Mouse (Mus musculus): Measurements from ENCODE around the gene Vps26c.
A peak's percentile ranks its signal among the peaks of the same experiment; 100 is the strongest.
"Not testable (repeated sequence)": the region's sequence is repeated elsewhere in the genome, so short reads cannot be mapped to it uniquely, and the experiment has no call there.

Vps26c gene

DNA sequence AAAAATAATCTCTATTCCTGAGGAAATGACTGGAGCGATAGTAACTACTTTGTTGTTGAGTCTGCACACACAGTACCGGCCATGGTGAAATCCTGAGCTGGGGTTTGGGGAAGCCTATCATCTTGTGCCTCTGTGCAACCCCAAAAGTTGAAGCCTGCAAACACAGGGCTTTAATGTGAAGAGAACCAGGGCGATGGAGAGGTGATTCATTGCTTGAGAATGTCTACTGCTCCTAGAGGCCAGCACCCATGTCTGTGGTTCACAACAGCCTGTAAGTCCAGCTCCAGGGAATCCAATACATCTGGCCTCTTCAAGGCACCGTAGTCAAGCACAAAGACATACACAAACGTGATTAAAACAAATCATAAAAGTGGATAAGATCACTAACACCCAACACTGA is 39.3 kb downstream of the Vps26c start:
- DNase-seq, result no peak

- no peak for DNase-seq
These were observed 41.7 kb downstream of the Vps26c start for GRCm38 (mm10) chr16:94484752-94485535.

GRCm38 (mm10) chr16:94473086-94473822 is 53.4 kb downstream of the Vps26c start:
- no peak for DNase-seq

DNA sequence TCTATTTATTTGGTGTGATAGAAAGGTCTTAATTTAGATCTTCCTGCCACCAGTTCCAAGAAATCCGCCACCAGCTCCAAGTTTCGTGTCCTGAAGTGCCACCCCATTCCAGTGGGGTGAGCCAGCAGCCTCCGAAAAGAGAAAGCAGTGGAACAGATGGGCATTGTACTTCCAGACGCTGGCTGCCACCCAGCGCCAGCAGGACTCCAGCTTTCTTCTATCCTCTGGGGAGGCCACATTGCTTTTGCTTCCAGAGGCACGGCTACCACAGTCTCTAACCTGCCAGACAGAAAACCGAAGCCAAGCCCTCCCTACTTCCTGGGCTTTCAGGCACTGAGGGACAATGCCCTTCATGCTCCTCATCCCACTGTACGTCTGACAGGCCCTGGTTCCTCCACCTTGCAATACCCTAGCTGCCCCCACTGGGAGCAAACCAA is 54.1 kb downstream of the Vps26c start:
- peak; percentile 73 for DNase-seq

DNA sequence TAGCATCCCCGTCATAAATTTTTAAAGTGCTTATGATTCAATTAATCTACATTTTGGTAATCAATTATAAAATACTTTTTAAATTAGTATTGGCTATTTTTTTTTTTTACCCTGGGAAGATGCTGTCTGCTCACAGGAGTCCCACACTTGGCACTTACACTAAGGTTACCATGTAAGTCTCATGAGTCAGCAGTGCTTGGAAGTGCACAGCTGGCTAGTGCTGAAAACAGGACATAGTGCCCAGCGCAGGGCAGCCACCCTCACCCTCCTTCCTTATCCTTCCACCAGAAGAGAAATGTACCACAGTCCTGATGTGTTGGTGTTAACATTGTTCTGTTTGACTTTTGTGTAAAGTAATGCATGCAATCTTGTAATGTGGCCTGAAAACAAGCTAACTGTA is 58.2 kb downstream of the Vps26c start:
- no peak for DNase-seq

DNA sequence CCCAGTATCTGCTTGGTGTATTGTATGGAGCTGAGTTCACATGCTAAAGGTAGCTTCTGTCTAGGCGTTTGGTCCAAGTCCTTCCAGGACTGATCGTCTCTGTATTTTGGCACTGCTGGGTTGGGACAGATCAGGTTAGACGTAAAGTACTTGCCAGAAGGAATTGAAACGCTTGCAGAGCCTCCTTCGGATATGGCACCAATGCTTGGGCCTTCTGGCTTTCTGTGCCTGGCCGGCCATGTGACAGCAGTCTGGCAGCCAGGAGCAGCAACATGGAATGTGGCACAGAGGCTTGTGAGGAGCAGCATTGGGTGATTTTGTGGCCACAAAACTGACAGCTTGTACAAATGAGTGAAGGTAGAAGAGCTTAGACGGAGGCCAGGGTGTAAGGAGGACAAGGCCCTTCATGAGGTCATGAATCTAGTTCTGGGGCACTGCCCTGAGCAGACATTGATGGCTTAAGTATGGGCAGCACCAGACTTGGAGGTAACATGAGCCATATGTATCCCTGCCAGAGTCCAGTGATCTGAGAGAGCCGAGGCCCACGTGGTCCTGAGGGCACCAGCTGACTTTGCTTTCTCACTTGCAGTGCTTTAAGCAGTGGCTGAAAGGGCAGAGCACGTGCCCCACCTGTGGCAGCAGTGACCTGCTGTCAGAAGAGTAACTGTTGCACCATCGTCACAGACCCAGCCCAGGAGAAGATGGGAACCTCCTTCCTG is 59.1 kb downstream of the Vps26c start:
- no peak for DNase-seq

DNA sequence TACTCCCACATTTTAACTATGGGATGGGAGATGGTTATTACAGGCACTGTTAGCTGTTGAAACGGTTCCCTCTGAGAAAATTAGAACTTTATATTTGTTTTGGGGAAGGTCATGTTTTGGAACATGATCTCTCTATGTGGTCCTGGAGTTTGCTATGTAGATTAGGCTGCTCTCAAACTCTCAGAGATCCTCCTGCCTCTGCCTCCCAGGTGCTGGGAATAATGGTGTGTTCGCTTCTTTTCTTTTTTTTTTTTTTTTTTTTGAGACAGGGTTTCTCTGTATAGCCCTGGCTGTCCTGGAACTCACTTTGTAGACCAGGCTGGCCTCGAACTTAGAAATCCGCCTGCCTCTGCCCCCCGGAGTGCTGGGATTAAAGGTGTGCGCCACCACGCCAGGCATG is 60.3 kb downstream of the Vps26c start:
- DNase-seq, result not testable (repeated sequence)

DNA sequence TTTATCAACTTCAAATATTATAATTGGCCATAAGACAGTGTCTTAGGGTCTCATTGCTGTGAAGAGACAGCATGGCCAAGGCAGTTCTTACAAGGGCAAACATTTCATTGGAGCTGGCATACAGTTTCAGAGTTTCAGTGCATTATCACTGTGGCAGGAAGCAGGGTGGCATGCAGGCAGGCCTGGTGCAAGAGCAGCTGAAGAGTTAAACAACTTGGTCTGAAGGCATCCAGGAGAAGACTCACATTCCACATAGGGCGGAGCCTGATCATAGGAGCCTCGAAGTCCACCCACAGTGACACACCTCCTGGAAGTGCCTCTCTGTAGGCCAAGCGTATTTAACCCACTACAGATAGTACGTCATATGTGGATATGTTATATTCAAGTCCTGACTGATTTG is 60.7 kb downstream of the Vps26c start:
- no peak for DNase-seq

- no peak for DNase-seq
These were observed 62.6 kb downstream of the Vps26c start for GRCm38 (mm10) chr16:94464067-94464466.

GRCm38 (mm10) chr16:94454146-94454545 is 72.5 kb downstream of the Vps26c start:
- no peak for DNase-seq

GRCm38 (mm10) chr16:94452768-94453167 is 73.9 kb downstream of the Vps26c start:
- DNase-seq, result no peak

DNA sequence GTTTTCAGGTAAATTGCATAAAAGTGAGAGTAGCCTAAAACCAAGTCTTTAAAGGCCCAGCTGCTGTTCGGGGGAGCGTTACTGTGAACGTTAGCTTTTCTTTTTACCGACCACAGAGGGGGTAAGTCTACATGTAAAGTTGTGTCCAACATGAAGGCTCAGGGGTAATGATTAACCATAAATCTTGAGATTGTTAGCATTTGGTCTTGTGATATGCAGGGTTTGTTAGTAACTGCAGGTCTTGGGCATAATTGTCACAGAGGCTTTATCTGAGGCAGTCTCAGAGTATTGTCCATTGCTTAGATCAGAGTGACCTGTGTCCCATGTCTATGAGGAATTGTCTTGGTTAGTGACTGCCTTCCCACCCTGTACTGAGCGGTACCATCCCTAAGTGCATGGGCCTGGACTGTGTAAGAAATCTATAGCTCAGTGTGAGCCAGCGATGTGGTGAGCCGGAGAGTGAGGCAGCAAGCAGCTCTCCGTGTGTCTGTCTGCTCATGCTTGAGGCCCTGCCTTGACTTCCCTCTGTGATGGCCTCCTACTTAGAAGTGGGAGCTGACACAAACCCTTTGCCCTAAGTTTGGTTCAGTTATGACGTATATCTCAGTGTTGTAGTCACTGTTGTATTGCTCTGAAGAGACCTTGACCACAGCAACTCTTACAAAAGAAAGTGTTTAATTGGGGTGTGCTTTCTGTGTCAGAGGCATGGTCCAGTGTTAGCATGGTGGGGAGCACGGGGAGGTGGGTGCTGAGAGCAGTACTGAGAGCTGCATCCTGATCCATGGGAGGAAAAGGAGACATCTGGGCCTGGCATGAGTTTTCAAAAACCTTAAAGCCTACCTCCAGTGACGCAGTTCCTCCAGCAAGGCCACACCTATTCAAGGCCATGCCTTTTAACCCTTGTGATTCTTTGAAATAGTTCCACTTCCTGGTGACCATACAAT is 74.8 kb downstream of the Vps26c start:
- no peak for DNase-seq

- DNase-seq, result no peak
These were observed 77.0 kb downstream of the Vps26c start for GRCm38 (mm10) chr16:94449632-94450031.

DNA sequence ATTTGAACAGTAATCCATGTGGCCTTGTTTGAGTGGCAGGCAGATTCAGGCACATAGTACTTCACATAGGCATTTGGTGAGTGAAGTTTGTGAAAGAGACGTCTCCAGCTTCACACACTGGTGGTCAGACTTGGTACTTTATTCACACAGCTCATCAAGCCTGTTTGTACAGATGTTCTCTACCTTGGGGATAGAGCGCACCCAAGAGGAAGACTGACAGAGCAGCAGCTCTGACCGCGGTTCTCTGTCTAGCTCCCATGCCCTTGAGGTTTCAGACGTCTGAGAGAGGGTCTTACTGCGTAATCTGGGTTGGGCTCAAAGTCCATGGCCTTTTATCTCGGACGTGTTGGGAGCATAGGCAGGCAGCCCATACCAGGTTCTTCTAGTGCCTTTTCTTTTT is 77.5 kb downstream of the Vps26c start:
- peak; percentile 14 for DNase-seq
